Mouse (Mus musculus): ENCODE data around the gene Rimbp2.

- TF ChIP-seq TAL1 (IDR thresholded peaks at IDR 0.05; ENCODE audit: low read length) (no peak), GATA1 (IDR thresholded peaks at IDR 0.05; ENCODE audit: low read length) (no peak)
Measured at GRCm38 (mm10) chr5:128860907-128861306, 92.4 kb downstream of the Rimbp2 start.
